Mouse (Mus musculus) cerebellum, adult 2 months (tissue): ENCODE measurements around the gene Rrn3. TPM values are rescaled to one million over a fixed set of nuclear protein-coding genes. Genes with fewer than 3 reads are reported as not detected.
"Not testable (repeated sequence)": the region's sequence is repeated elsewhere in the genome, so short reads cannot be mapped to it uniquely, and the experiment has no call there.

Source experiments
- DNase-seq, 2 experiments: peaks; one replicate each; pipeline ENCODE4 v3.0.0; 2021
- H3K27ac ChIP-seq: fragments of 200-500 bp; 2 replicates; pipeline ENCODE4 v1.5.1; 2012; ENCODE audit warnings: low read length, control low read depth, inconsistent platforms; ENCODE audit not compliant: insufficient read depth
- H3K27me3 ChIP-seq: fragments of 200-500 bp; 2 replicates; pipeline ENCODE4 v1.6.1; 2012; ENCODE audit warnings: inconsistent platforms, mild to moderate bottlenecking, low read length, moderate library complexity; ENCODE audit not compliant: control insufficient read depth, insufficient read depth
- H3K4me1 ChIP-seq: fragments of 200-500 bp; 2 replicates; pipeline ENCODE4 v1.6.1; 2011; ENCODE audit warnings: low read length; ENCODE audit not compliant: control insufficient read depth, insufficient read depth
- H3K4me3 ChIP-seq: fragments of 200-500 bp; replicated peaks from 2 replicates; pipeline ENCODE3; 2011; ENCODE audit warnings: mild to moderate bottlenecking, low read depth, low read length, control low read depth; ENCODE audit not compliant: insufficient read depth
- CTCF ChIP-seq: fragments of 200-500 bp; IDR thresholded peaks from 2 replicates; pipeline ENCODE4 v1.5.1; 2011; ENCODE audit warnings: low read depth, mild to moderate bottlenecking, control low read depth, low read length, moderate library complexity, borderline replicate concordance; ENCODE audit not compliant: insufficient read depth
- POLR2A ChIP-seq: fragments of 200-500 bp; IDR thresholded peaks from 2 replicates; pipeline ENCODE4 v1.6.1; 2011; ENCODE audit warnings: low read length, control low read depth, borderline replicate concordance; ENCODE audit not compliant: insufficient read depth
- WGBS: fragments of 180-500 bp; shearing (Covaris S2); methylation state at CpG from one replicate; pipeline ENCODE4 v1.1.7; 2018; 5-methylcytosine and 5-hydroxymethylcytosine counted together
- polyA plus RNA-seq: library from polyadenylated mRNA; depleted of rRNA; stranded (reverse); fragments of >200 nt; gene quantifications from 2 replicates; pipeline ENCODE4 v1.2.3, GENCODE M21; 2012

The Rrn3 gene
- polyA plus RNA-seq, 1 experiment, result 39.1 TPM

- no peak for DNase-seq
- H3K27me3 ChIP-seq, result no peaks in the 10 kb centered on the region; the same call in 1 of the 2 replicates
- no peaks in the 10 kb centered on the region for H3K4me1 ChIP-seq
- 55% methylated on average over 5 of the region's 5 CpGs for WGBS
- H3K4me3 ChIP-seq, result no peak overlapping the region
- H3K27ac ChIP-seq, result no peak overlapping the region
- TF ChIP-seq CTCF, result no peak
- no peak for TF ChIP-seq POLR2A
These were observed 31.2 kb upstream of the Rrn3 start for GRCm38 (mm10) chr16:13749306-13749705.

DNA sequence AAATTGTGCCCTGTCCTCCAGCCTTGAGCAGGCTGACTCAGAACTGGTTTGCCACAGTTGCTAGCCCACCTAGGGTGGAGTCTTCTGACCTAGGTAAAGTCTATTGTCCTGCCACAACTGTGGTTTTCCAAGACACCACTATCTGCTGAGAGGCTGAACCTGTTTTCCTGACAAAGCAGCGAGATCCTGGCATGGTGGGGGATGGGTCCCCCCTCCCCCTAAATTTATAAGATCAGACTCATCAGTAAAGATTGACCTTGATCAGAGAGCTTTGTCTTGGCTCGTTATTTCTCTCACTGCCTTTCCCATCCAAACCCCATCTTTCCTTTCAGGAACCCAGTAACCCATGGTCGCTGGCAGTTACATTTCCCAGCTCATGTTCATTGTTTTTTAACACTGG lies 30.5 kb upstream of the Rrn3 start:
- Histone ChIP-seq H3K4me3 (no peak overlapping the region), H3K27me3 (no peaks in the 10 kb centered on the region; the same call in 1 of the 2 replicates), H3K4me1 (no peaks in the 10 kb centered on the region), H3K27ac (no peak overlapping the region)
- WGBS, result 54% methylated on average over 3 of the region's 3 CpGs
- no peak for TF ChIP-seq POLR2A
- no peak for DNase-seq

GRCm38 (mm10) chr16:13750626-13751025 lies 29.9 kb upstream of the Rrn3 start:
- Histone ChIP-seq H3K27ac (no peak overlapping the region), H3K27me3 (no peaks in the 10 kb centered on the region; the same call in 1 of the 2 replicates)
- WGBS, result 94% methylated on average over 13 of the region's 13 CpGs

GRCm38 (mm10) chr16:13753986-13754385 lies 26.5 kb upstream of the Rrn3 start:
- Histone ChIP-seq H3K4me1 (no peaks in the 10 kb centered on the region), H3K27me3 (no peaks in the 10 kb centered on the region), H3K4me3 (peak overlapping the region; percentile 76), H3K27ac (no peak overlapping the region)
- 24% methylated on average over 8 of the region's 8 CpGs for WGBS
- no peak for DNase-seq
- TF ChIP-seq POLR2A (no peak), CTCF (no peak)

More at GRCm38 (mm10) chr16:13750626-13751025, 29.9 kb upstream of the Rrn3 start:
- H3K4me1 ChIP-seq, result no peaks in the 10 kb centered on the region
- no peak overlapping the region for H3K4me3 ChIP-seq
- TF ChIP-seq POLR2A (no peak), CTCF (no peak)
- no peak for DNase-seq

- Histone ChIP-seq H3K27me3 (no peaks in the 10 kb centered on the region), H3K4me3 (peak overlapping the region; percentile 76), H3K27ac (no peak overlapping the region), H3K4me1 (no peaks in the 10 kb centered on the region)
- DNase-seq, result peak; percentile 93 to 94
- TF ChIP-seq POLR2A, result peak; percentile 42; the same call in 1 of the 2 replicates
- no peak for TF ChIP-seq CTCF
- WGBS, result under 1% methylated on average over 65 of the region's 65 CpGs
These were observed 25.9 kb upstream of the Rrn3 start for GRCm38 (mm10) chr16:13754400-13755190.

GRCm38 (mm10) chr16:13757823-13758222 lies 22.7 kb upstream of the Rrn3 start:
- 96% methylated on average over 2 of the region's 2 CpGs for WGBS
- no peaks in the 10 kb centered on the region for H3K27me3 ChIP-seq
- no peaks in the 10 kb centered on the region for H3K4me1 ChIP-seq
- H3K4me3 ChIP-seq, result no peak overlapping the region
- DNase-seq, result no peak
- no peak overlapping the region for H3K27ac ChIP-seq
- no peak for TF ChIP-seq CTCF
- TF ChIP-seq POLR2A, result no peak

GRCm38 (mm10) chr16:13762807-13763206 lies 17.7 kb upstream of the Rrn3 start:
- not testable (repeated sequence) for H3K27ac ChIP-seq, H3K4me3 ChIP-seq, H3K27me3 ChIP-seq, DNase-seq, H3K4me1 ChIP-seq
- 81% methylated on average over 1 of the region's 1 CpGs for WGBS

GRCm38 (mm10) chr16:13764519-13764918 lies 16.0 kb upstream of the Rrn3 start:
- no peak overlapping the region for H3K27ac ChIP-seq
- no peak for TF ChIP-seq CTCF
- no peak for TF ChIP-seq POLR2A
- no peaks in the 10 kb centered on the region for H3K27me3 ChIP-seq
- H3K4me1 ChIP-seq, result no peaks in the 10 kb centered on the region
- no peak overlapping the region for H3K4me3 ChIP-seq
- DNase-seq, result no peak
- WGBS, result 86% methylated on average over 3 of the region's 3 CpGs
